Mouse (Mus musculus) liver, embryonic 11.5 days (tissue): ENCODE results near the gene Ntf5. TPM values are rescaled to one million over a fixed set of nuclear protein-coding genes. Genes with fewer than 3 reads are reported as not detected.
A peak's percentile ranks its signal among the peaks of the same experiment; 100 is the strongest.
"Not testable (repeated sequence)": the region's sequence is repeated elsewhere in the genome, so short reads cannot be mapped to it uniquely, and the experiment has no call there.

Experiments used
- ATAC-seq: fragments of 200-750 bp; cut with Nextera tagmentation; replicated peaks from 2 replicates; pipeline ENCODE4 v1.8.0; 2017; ENCODE audit warnings: moderate number of reproducible peaks, mild to moderate bottlenecking, moderate TSS enrichment, moderate library complexity; ENCODE audit not compliant: low FRiP score
- DNase-seq: peaks from one replicate; pipeline ENCODE4 v3.0.0-alpha.2; 2017; ENCODE audit warnings: low spot score
- H3K27ac ChIP-seq: fragments of 300-500 bp; sonication (generic); 2 replicates; pipeline ENCODE4 v1.5.1; 2014; ENCODE audit warnings: mild to moderate bottlenecking, low read depth, low read length, control low read depth
- H3K27me3 ChIP-seq: fragments of 300-500 bp; sonication (generic); replicated peaks from 2 replicates; pipeline ENCODE4 v1.6.1; 2014; ENCODE audit warnings: low read length, mixed read lengths; ENCODE audit not compliant: control insufficient read depth, insufficient read depth
- H3K36me3 ChIP-seq: fragments of 300-500 bp; sonication (generic); 2 replicates; pipeline ENCODE4 v1.6.1; 2014; ENCODE audit warnings: mild to moderate bottlenecking, low read length, moderate library complexity, mixed read lengths; ENCODE audit not compliant: control insufficient read depth, insufficient read depth
- H3K4me1 ChIP-seq: fragments of 300-500 bp; sonication (generic); replicated peaks from 2 replicates; pipeline ENCODE4 v1.6.1; 2014; ENCODE audit warnings: low read length, mixed read lengths; ENCODE audit not compliant: control insufficient read depth, insufficient read depth
- H3K4me2 ChIP-seq: fragments of 300-500 bp; sonication (generic); 2 replicates; pipeline ENCODE4 v1.6.1; 2014; ENCODE audit warnings: mild to moderate bottlenecking, control low read depth, moderate library complexity
- H3K4me3 ChIP-seq: fragments of 300-500 bp; sonication (generic); 2 replicates; pipeline ENCODE4 v1.5.1; 2014; ENCODE audit warnings: low read depth, low read length, control low read depth
- H3K9ac ChIP-seq: fragments of 300-500 bp; sonication (generic); 2 replicates; pipeline ENCODE4 v1.6.1; 2014; ENCODE audit warnings: low read depth, low read length, control low read depth
- H3K9me3 ChIP-seq: fragments of 300-500 bp; sonication (generic); 2 replicates; pipeline ENCODE4 v1.6.1; 2016; ENCODE audit warnings: low read length, inconsistent platforms, mixed read lengths; ENCODE audit not compliant: control insufficient read depth
- WGBS: fragments of 180-500 bp; shearing (Covaris S2); extraction: QIAGEN DNeasy Blood & Tissue Kit; methylation state at CpG from one replicate; pipeline ENCODE4 v1.1.7; 2014; 5-methylcytosine and 5-hydroxymethylcytosine counted together
- polyA plus RNA-seq: library from polyadenylated mRNA; unstranded; fragments of >200 nt; fragmentation: Nextera tagmentation; extraction: Ambion mirVana; gene quantifications from 2 replicates; pipeline ENCODE4 v1.2.1, GENCODE M21; 2014

Ntf5 gene
- polyA plus RNA-seq, 1 experiment from 2014 or later: 2.0 TPM

GRCm38 (mm10) chr7:45455932-45456696 lies 42.6 kb downstream of the Ntf5 start:
- Histone ChIP-seq H3K9me3 (no peaks in the 10 kb centered on the region), H3K9ac (no peak overlapping the region), H3K36me3 (peaks cover 23% of the 10 kb centered on the region), H3K4me1 (peaks cover 37% of the 10 kb centered on the region), H3K27me3 (no peaks in the 10 kb centered on the region), H3K4me2 (no peak overlapping the region), H3K4me3 (0 out of 2 replicates have a peak overlapping the region, but pooled peaks have one; percentile 89), H3K27ac (peak overlapping the region; percentile 96)
- WGBS: 77% methylated on average over 13 of the region's 13 CpGs
- DNase-seq (no peak), ATAC-seq (no peak)

GRCm38 (mm10) chr7:45456721-45457203 lies 43.3 kb downstream of the Ntf5 start:
- ATAC-seq (no peak), DNase-seq (no peak)
- Histone ChIP-seq H3K9ac (peak overlapping the region; percentile 94), H3K4me2 (peak overlapping the region; percentile 98), H3K27me3 (no peaks in the 10 kb centered on the region), H3K9me3 (no peaks in the 10 kb centered on the region), H3K4me3 (peak overlapping the region; percentile 89), H3K4me1 (peaks cover 39% of the 10 kb centered on the region), H3K36me3 (peaks cover 24% of the 10 kb centered on the region), H3K27ac (peak overlapping the region; percentile 96)
- WGBS: 45% methylated on average over 9 of the region's 9 CpGs

- 45% methylated on average over 10 of the region's 10 CpGs for WGBS
- peak overlapping the region; percentile 98 for H3K4me2 ChIP-seq
- H3K27ac ChIP-seq: peak overlapping the region; percentile 96
- peaks cover 40% of the 10 kb centered on the region for H3K4me1 ChIP-seq
- peak overlapping the region; percentile 94 for H3K9ac ChIP-seq
- DNase-seq (no peak), ATAC-seq (peak; percentile 21)
- peak overlapping the region; percentile 89 for H3K4me3 ChIP-seq
- peaks cover 27% of the 10 kb centered on the region for H3K36me3 ChIP-seq
- H3K27me3 ChIP-seq: no peaks in the 10 kb centered on the region
- no peaks in the 10 kb centered on the region for H3K9me3 ChIP-seq
Observed at GRCm38 (mm10) chr7:45457204-45458060, 43.9 kb downstream of the Ntf5 start.

- no peaks in the 10 kb centered on the region for H3K27me3 ChIP-seq
- peak overlapping the region; percentile 89 for H3K4me3 ChIP-seq
- peak overlapping the region; percentile 94 for H3K9ac ChIP-seq
- H3K27ac ChIP-seq: peak overlapping the region; percentile 96
- under 1% methylated on average over 42 of the region's 43 CpGs for WGBS
- no peaks in the 10 kb centered on the region for H3K9me3 ChIP-seq
- H3K4me1 ChIP-seq: peaks cover 40% of the 10 kb centered on the region
- H3K36me3 ChIP-seq: peaks cover 29% of the 10 kb centered on the region
- peak; percentile 84 for DNase-seq
- H3K4me2 ChIP-seq: peak overlapping the region; percentile 98
- ATAC-seq: peak; percentile 32
Observed at GRCm38 (mm10) chr7:45458748-45459563, 45.5 kb downstream of the Ntf5 start.

DNA sequence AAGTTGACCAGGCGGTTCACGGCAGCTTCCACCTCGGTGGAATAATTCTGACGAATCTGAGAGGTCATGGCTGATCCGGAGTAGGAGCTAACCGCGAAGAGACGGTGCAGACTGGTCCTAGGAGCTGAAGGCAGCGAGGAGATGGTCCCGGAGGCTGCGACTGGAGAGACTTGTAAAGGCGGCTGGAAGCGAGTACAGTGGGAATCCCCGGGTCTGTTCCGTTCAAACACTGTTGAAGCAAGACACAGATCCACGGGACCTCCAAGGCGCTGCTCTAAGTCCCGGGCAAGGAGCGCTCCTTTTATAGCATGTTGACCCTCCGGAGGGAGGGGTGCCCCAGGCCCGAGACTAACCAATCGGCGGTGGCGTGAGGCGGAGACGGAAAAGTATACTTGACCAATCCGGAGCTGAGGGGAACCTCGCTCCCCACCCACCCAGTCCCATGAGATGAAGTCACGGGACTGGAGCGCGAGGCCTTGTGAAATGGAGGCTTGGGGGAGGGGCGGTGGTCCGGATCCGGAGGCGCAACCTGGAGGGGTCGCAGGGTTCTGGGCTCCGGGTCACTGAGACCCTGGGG lies 46.2 kb downstream of the Ntf5 start, which contains the start of gene Ftl1:
Ftl1 (minus strand) TSS at position 321 of the 577 bp plus-strand sequence.
- peaks cover 36% of the 10 kb centered on the region for H3K36me3 ChIP-seq
- peak within 1 kb of the TSS; percentile 98 for H3K4me2 ChIP-seq
- WGBS: under 1% methylated on average over 26 of the region's 37 CpGs
- ATAC-seq (peak; percentile 90), DNase-seq (peak; percentile 97)
- H3K9ac ChIP-seq: peak within 1 kb of the TSS; percentile 94
- H3K9me3 ChIP-seq, H3K27me3 ChIP-seq: not testable (repeated sequence)
- H3K4me1 ChIP-seq: peaks cover 41% of the 10 kb centered on the region
- H3K4me3 ChIP-seq: peak within 1 kb of the TSS; percentile 89
- peak within 1 kb of the TSS; percentile 96 for H3K27ac ChIP-seq

GRCm38 (mm10) chr7:45460377-45460776 lies 46.9 kb downstream of the Ntf5 start:
- Histone ChIP-seq H3K27ac (peak overlapping the region; percentile 96), H3K9me3 (no peaks in the 10 kb centered on the region), H3K4me2 (peak overlapping the region; percentile 73), H3K9ac (peak overlapping the region; percentile 83), H3K36me3 (peaks cover 37% of the 10 kb centered on the region), H3K27me3 (no peaks in the 10 kb centered on the region), H3K4me1 (peaks cover 47% of the 10 kb centered on the region), H3K4me3 (peak overlapping the region; percentile 89)
- DNase-seq: no peak
- peak; percentile 2; the same call in 1 of the 2 replicates for ATAC-seq
- WGBS: 49% methylated on average over 7 of the region's 7 CpGs

- 7% methylated on average over 13 of the region's 13 CpGs for WGBS
- Histone ChIP-seq H3K9ac (peak overlapping the region; percentile 83), H3K9me3 (no peaks in the 10 kb centered on the region), H3K4me1 (peaks cover 52% of the 10 kb centered on the region), H3K4me2 (peak overlapping the region; percentile 73), H3K27me3 (no peaks in the 10 kb centered on the region), H3K4me3 (peak overlapping the region; percentile 89), H3K36me3 (peaks cover 37% of the 10 kb centered on the region), H3K27ac (peak overlapping the region; percentile 96)
- DNase-seq: peak; percentile 83
- ATAC-seq: peak; percentile 70
Observed at GRCm38 (mm10) chr7:45460860-45461314, 47.4 kb downstream of the Ntf5 start.
